Mouse (Mus musculus): Measurements from ENCODE around the gene Sag. TPM values are rescaled to one million over a fixed set of nuclear protein-coding genes. Genes with fewer than 3 reads are reported as not detected.
"Not testable (repeated sequence)": the region's sequence is repeated elsewhere in the genome, so short reads cannot be mapped to it uniquely, and the experiment has no call there.

Sag gene
- polyA plus RNA-seq, 2 experiments: 1.0 to 2.1 TPM

DNA sequence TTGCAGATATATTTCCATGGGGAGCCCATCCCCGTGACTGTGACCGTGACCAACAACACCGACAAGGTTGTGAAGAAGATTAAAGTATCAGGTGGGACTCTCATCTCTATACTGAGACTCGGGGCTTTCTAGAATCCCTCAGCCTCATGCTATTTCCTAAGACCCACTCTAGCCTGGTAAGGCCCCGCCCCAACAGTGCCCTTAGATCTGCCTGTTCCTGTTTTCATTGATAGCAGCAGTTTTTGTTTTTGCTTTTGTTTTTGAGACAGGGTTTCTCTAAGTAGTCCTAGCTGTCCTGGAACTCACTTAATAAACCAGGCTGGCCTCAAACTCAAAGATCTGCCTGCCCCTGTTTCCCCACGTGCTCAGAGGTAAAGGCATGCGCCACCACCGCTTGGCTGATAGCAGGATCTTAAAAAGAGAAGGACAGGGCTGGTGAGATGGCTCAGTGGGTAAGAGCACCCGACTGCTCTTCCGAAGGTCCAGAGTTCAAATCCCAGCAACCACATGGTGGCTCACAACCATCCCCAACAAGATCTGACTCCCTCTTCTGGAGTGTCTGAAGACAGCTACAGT, 21.0 kb downstream of the Sag start:
- Histone ChIP-seq H3K36me3 (ENCODE audit: control insufficient read depth, insufficient read depth, low read length) (no peaks in the 10 kb centered on the region), H3K9me3 (ENCODE audit: control insufficient read depth, low read length) (no peaks in the 10 kb centered on the region), H3K4me1 (ENCODE audit: control insufficient read depth, insufficient read depth, low read length) (no peaks in the 10 kb centered on the region), H3K9ac (ENCODE audit: low read depth, low read length, severe bottlenecking) (no peak overlapping the region), H3K4me2 (replicated peaks; ENCODE audit: low read depth, low read length, severe bottlenecking) (no peak overlapping the region), H3K27ac (replicated peaks; ENCODE audit: low read depth, low read length) (no peak overlapping the region), H3K27me3 (ENCODE audit: control insufficient read depth, insufficient read depth, low read length) (no peaks in the 10 kb centered on the region), H3K4me3 (replicated peaks; ENCODE audit: low read length) (no peak overlapping the region)
- 89% methylated on average over 10 of the region's 10 CpGs for WGBS
- no peak for TF ChIP-seq POLR2A (IDR thresholded peaks at IDR 0.05; ENCODE audit: borderline replicate concordance, extremely low read depth, insufficient read depth, insufficient read length)
- DNase-seq (ENCODE audit: low spot score) (no peak), ATAC-seq (ENCODE audit: low FRiP score, low read depth) (no peak)

DNA sequence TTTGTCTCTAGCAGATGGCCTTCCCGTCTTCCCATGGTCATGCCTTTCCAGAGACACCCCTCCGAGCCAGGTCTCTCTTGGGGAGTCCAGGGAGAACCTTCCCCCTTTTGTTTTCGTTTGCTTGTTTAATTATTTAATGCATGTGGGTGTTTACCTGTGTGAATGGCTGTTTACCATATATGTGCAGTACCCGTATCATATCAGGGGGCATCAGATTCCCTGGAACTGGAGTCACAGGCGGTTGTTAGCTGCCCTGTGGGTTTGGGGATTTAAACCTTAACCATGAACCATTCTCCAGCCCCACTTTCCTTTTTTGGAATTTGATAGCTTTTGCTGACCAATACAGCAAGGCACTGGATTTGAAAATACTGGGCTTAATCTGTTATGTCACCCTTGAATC, 21.8 kb downstream of the Sag start:
- Histone ChIP-seq H3K36me3 (ENCODE audit: control insufficient read depth, insufficient read depth, low read length) (no peaks in the 10 kb centered on the region), H3K27me3 (ENCODE audit: control insufficient read depth, insufficient read depth, low read length) (no peaks in the 10 kb centered on the region), H3K9ac (ENCODE audit: low read depth, low read length, severe bottlenecking) (no peak overlapping the region), H3K4me2 (replicated peaks; ENCODE audit: low read depth, low read length, severe bottlenecking) (no peak overlapping the region), H3K4me1 (ENCODE audit: control insufficient read depth, insufficient read depth, low read length) (no peaks in the 10 kb centered on the region), H3K27ac (replicated peaks; ENCODE audit: low read depth, low read length) (no peak overlapping the region), H3K4me3 (replicated peaks; ENCODE audit: low read length) (no peak overlapping the region), H3K9me3 (ENCODE audit: control insufficient read depth, low read length) (no peaks in the 10 kb centered on the region)
- ATAC-seq (ENCODE audit: low FRiP score, low read depth) (no peak), DNase-seq (ENCODE audit: low spot score) (no peak)
- WGBS: 81% methylated on average over 5 of the region's 5 CpGs
- TF ChIP-seq POLR2A (IDR thresholded peaks at IDR 0.05; ENCODE audit: borderline replicate concordance, extremely low read depth, insufficient read depth, insufficient read length): no peak

- no peak overlapping the region for H3K4me2 ChIP-seq (replicated peaks; ENCODE audit: low read depth, low read length, severe bottlenecking)
- TF ChIP-seq POLR2A (IDR thresholded peaks at IDR 0.05; ENCODE audit: borderline replicate concordance, extremely low read depth, insufficient read depth, insufficient read length): no peak
- H3K4me1 ChIP-seq (ENCODE audit: control insufficient read depth, insufficient read depth, low read length): no peaks in the 10 kb centered on the region
- H3K4me3 ChIP-seq (replicated peaks; ENCODE audit: low read length): no peak overlapping the region
- H3K27ac ChIP-seq (replicated peaks; ENCODE audit: low read depth, low read length): no peak overlapping the region
- no peak for DNase-seq (ENCODE audit: low spot score)
- no peaks in the 10 kb centered on the region for H3K27me3 ChIP-seq (ENCODE audit: control insufficient read depth, insufficient read depth, low read length)
- ATAC-seq (ENCODE audit: low FRiP score, low read depth): no peak
- no peaks in the 10 kb centered on the region for H3K36me3 ChIP-seq (ENCODE audit: control insufficient read depth, insufficient read depth, low read length)
- WGBS: 86% methylated on average over 6 of the region's 6 CpGs
- no peak overlapping the region for H3K9ac ChIP-seq (ENCODE audit: low read depth, low read length, severe bottlenecking)
- H3K9me3 ChIP-seq (ENCODE audit: control insufficient read depth, low read length): no peaks in the 10 kb centered on the region
Measured at GRCm38 (mm10) chr1:87825991-87826390, 22.5 kb downstream of the Sag start.

GRCm38 (mm10) chr1:87826474-87826873, 23.0 kb downstream of the Sag start:
- ATAC-seq (ENCODE audit: low FRiP score, low read depth): no peak
- no peak for TF ChIP-seq POLR2A (IDR thresholded peaks at IDR 0.05; ENCODE audit: borderline replicate concordance, extremely low read depth, insufficient read depth, insufficient read length)
- Histone ChIP-seq H3K4me1 (ENCODE audit: control insufficient read depth, insufficient read depth, low read length) (no peaks in the 10 kb centered on the region), H3K36me3 (ENCODE audit: control insufficient read depth, insufficient read depth, low read length) (no peaks in the 10 kb centered on the region), H3K27ac (replicated peaks; ENCODE audit: low read depth, low read length) (no peak overlapping the region), H3K9me3 (ENCODE audit: control insufficient read depth, low read length) (no peaks in the 10 kb centered on the region), H3K4me2 (replicated peaks; ENCODE audit: low read depth, low read length, severe bottlenecking) (no peak overlapping the region), H3K27me3 (ENCODE audit: control insufficient read depth, insufficient read depth, low read length) (no peaks in the 10 kb centered on the region), H3K9ac (ENCODE audit: low read depth, low read length, severe bottlenecking) (no peak overlapping the region), H3K4me3 (replicated peaks; ENCODE audit: low read length) (no peak overlapping the region)
- DNase-seq (ENCODE audit: low spot score): no peak
- 69% methylated on average over 2 of the region's 2 CpGs for WGBS

DNA sequence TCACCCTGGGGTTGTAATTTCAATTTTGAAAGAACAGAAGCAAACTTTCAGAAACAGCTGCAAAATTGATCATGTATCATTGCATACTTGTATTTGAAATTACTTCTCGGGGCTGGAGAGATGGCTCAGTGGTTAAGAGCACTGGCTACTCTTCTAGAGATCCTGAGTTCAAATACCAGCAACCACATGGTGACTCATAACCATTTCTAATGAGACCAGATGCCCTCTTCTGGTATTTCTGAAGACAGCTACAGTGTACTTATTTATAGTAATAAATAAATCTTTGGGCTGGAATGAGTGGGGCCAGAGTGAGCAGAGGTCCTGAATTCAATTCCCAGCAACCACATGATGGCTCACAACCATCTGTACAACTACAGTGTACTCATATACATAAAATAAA, 24.0 kb downstream of the Sag start:
- not testable (repeated sequence) for ATAC-seq (ENCODE audit: low FRiP score, low read depth); H3K36me3 ChIP-seq (ENCODE audit: control insufficient read depth, insufficient read depth, low read length); H3K27me3 ChIP-seq (ENCODE audit: control insufficient read depth, insufficient read depth, low read length); H3K4me3 ChIP-seq (replicated peaks; ENCODE audit: low read length); H3K9me3 ChIP-seq (ENCODE audit: control insufficient read depth, low read length); H3K27ac ChIP-seq (replicated peaks; ENCODE audit: low read depth, low read length); H3K4me1 ChIP-seq (ENCODE audit: control insufficient read depth, insufficient read depth, low read length); H3K4me2 ChIP-seq (replicated peaks; ENCODE audit: low read depth, low read length, severe bottlenecking); H3K9ac ChIP-seq (ENCODE audit: low read depth, low read length, severe bottlenecking); DNase-seq (ENCODE audit: low spot score)
- 83% methylated on average over 1 of the region's 1 CpGs for WGBS

DNA sequence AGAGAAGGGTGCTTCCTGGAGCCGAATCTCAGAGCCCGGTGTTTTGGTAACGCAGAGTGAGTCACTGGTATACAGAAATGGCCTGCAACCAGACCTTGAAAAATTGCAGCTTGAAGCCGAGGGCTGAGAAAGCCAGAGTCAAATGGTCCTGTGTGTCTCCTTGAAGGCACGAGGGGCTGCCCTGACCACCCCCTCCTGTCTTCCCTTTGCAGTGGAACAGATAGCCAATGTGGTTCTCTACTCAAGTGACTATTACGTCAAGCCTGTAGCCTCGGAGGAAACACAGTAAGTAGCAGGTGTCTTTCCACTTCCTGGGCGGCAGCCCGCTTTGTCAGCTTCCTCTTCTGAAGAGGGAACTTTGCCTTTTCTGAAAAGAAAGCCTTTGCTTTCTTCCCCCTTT, 24.7 kb downstream of the Sag start:
- WGBS: 75% methylated on average over 9 of the region's 9 CpGs
- Histone ChIP-seq H3K4me2 (replicated peaks; ENCODE audit: low read depth, low read length, severe bottlenecking) (no peak overlapping the region), H3K9me3 (ENCODE audit: control insufficient read depth, low read length) (no peaks in the 10 kb centered on the region), H3K4me1 (ENCODE audit: control insufficient read depth, insufficient read depth, low read length) (peaks cover 3% of the 10 kb centered on the region; the same call in 1 of the 2 replicates), H3K9ac (ENCODE audit: low read depth, low read length, severe bottlenecking) (no peak overlapping the region), H3K27ac (replicated peaks; ENCODE audit: low read depth, low read length) (no peak overlapping the region), H3K4me3 (replicated peaks; ENCODE audit: low read length) (no peak overlapping the region), H3K36me3 (ENCODE audit: control insufficient read depth, insufficient read depth, low read length) (no peaks in the 10 kb centered on the region), H3K27me3 (ENCODE audit: control insufficient read depth, insufficient read depth, low read length) (no peaks in the 10 kb centered on the region)
- ATAC-seq (ENCODE audit: low FRiP score, low read depth) (no peak), DNase-seq (ENCODE audit: low spot score) (no peak)
- TF ChIP-seq POLR2A (IDR thresholded peaks at IDR 0.05; ENCODE audit: borderline replicate concordance, extremely low read depth, insufficient read depth, insufficient read length): no peak

Data from limb, embryonic 14.5 days (tissue).